Mouse (Mus musculus) hindbrain, postnatal 0 days (tissue): ENCODE data around the gene Rcan1. TPM values are rescaled to one million over a fixed set of nuclear protein-coding genes. Genes with fewer than 3 reads are reported as not detected.

Source experiments
- ATAC-seq: fragments of 200-750 bp; cut with Nextera tagmentation; 2 replicates; pipeline ENCODE4 v1.8.0; 2017; ENCODE audit warnings: mild to moderate bottlenecking, moderate TSS enrichment, moderate library complexity
- DNase-seq: peaks from one replicate; pipeline ENCODE4 v3.0.0-alpha.2; 2015; ENCODE audit warnings: low spot score
- H3K27ac ChIP-seq: fragments of 300-500 bp; sonication (generic); 2 replicates; pipeline ENCODE4 v1.5.1; 2014; ENCODE audit warnings: mild to moderate bottlenecking
- H3K27me3 ChIP-seq: fragments of 300-500 bp; sonication (generic); 2 replicates; pipeline ENCODE4 v1.6.1; 2014; ENCODE audit warnings: low read length, mixed read lengths; ENCODE audit not compliant: insufficient read depth
- H3K36me3 ChIP-seq: fragments of 300-500 bp; sonication (generic); 2 replicates; pipeline ENCODE4 v1.6.1; 2014; ENCODE audit warnings: low read length, mixed read lengths; ENCODE audit not compliant: insufficient read depth
- H3K4me1 ChIP-seq: fragments of 300-500 bp; sonication (generic); 2 replicates; pipeline ENCODE4 v1.6.1; 2014; ENCODE audit warnings: antibody characterized with exemption, low read length, mixed read lengths; ENCODE audit not compliant: insufficient read depth
- H3K4me2 ChIP-seq: fragments of 300-500 bp; sonication (generic); 2 replicates; pipeline ENCODE4 v1.6.1; 2014; ENCODE audit warnings: low read depth, mild to moderate bottlenecking, low read length, moderate library complexity, mixed read lengths
- H3K4me3 ChIP-seq: fragments of 300-500 bp; sonication (generic); 2 replicates; pipeline ENCODE4 v1.5.1; 2014; ENCODE audit warnings: low read length
- H3K9ac ChIP-seq: fragments of 300-500 bp; sonication (generic); replicated peaks from 2 replicates; pipeline ENCODE4 v1.6.1; 2014; ENCODE audit warnings: mild to moderate bottlenecking, low read length, moderate library complexity, mixed read lengths
- H3K9me3 ChIP-seq: fragments of 300-500 bp; sonication (generic); 2 replicates; pipeline ENCODE4 v1.6.1; 2016; ENCODE audit warnings: low read length, mixed read lengths
- CTCF ChIP-seq: IDR thresholded peaks from 2 replicates; pipeline ENCODE4 v1.5.1; 2016; ENCODE audit warnings: antibody characterized with exemption, control low read depth, low read depth
- WGBS: fragments of 180-500 bp; shearing (Covaris S2); extraction: QIAGEN DNeasy Blood & Tissue Kit; methylation state at CpG from one replicate; pipeline ENCODE4 v1.1.7; 2014; 5-methylcytosine and 5-hydroxymethylcytosine counted together
- polyA plus RNA-seq: library from polyadenylated mRNA; unstranded; fragments of >200 nt; fragmentation: Nextera tagmentation; extraction: Ambion mirVana; gene quantifications from 2 replicates; pipeline ENCODE4 v1.2.1, GENCODE M21; 2015
- total RNA-seq: library from RNA; depleted of rRNA; stranded (reverse); fragments of >200 nt; gene quantifications from 2 replicates; pipeline ENCODE4 v1.2.3, GENCODE M21; 2014

The Rcan1 gene
- total and polyA plus RNA-seq, 2 experiments from 2014 or later = 67.4 to 87.1 TPM

DNA sequence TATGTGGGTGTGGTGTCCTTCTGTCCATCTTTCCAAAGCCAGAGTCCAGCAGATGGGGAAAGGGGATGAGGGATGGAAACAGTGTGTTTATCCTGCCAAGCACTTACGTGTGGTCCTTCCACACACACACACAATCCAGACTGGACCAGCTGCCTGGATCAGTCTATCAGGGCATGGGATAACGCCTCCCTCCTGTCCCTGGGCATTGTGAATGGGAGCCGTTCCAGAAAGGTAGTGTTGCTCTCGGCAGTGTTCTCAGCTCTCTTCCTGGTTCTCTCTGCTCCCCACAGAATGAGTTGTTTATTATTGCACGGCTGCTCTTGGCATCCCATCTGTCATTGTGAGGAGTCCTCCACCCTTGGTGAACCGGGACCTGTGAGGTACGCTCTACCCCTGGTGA lies 110.0 kb downstream of the Rcan1 start:
- WGBS = 51% methylated on average over 7 of the region's 7 CpGs
- Histone ChIP-seq H3K27ac (no peak overlapping the region), H3K36me3 (no peaks in the 10 kb centered on the region), H3K9me3 (no peaks in the 10 kb centered on the region), H3K4me1 (no peaks in the 10 kb centered on the region), H3K4me2 (no peak overlapping the region), H3K4me3 (no peak overlapping the region), H3K9ac (no peak overlapping the region), H3K27me3 (no peaks in the 10 kb centered on the region)
- DNase-seq (peak; percentile 21), ATAC-seq (0 out of 2 replicates have a peak, but pooled peaks have one; percentile 38)
- TF ChIP-seq CTCF = no peak

DNA sequence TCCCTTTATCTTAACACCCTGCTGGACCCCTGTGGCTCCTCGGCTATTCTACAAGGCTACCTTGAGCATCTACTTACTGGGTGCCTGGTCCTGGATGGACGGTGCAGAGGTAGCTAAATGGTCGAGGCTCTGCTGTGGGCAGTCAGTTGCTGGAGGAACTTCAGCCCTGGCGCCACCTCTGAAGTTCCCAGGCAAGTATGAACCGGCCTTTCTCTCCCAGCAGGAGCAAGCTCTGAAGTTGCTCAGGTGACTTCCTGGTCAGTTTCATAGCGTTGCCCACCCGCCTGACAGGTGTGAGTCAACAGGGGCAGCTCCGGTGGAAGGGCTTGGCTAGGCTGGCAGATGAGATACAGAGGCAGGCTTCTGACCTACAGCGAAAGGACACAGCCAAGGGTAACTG lies 111.4 kb downstream of the Rcan1 start, which contains the start of gene Kcne1:
Kcne1 (minus strand) TSS at position 240 of the 400 bp plus-strand sequence.
- no peaks in the 10 kb centered on the region for H3K36me3 ChIP-seq
- no peak within 1 kb of the TSS for H3K9ac ChIP-seq
- WGBS = 69% methylated on average over 9 of the region's 9 CpGs
- no peak for TF ChIP-seq CTCF
- no peak within 1 kb of the TSS for H3K4me3 ChIP-seq
- no peak within 1 kb of the TSS for H3K27ac ChIP-seq
- ATAC-seq (no peak), DNase-seq (no peak)
- no peak within 1 kb of the TSS for H3K4me2 ChIP-seq
- no peaks in the 10 kb centered on the region for H3K9me3 ChIP-seq
- no peaks in the 10 kb centered on the region for H3K4me1 ChIP-seq
- no peaks in the 10 kb centered on the region for H3K27me3 ChIP-seq

DNA sequence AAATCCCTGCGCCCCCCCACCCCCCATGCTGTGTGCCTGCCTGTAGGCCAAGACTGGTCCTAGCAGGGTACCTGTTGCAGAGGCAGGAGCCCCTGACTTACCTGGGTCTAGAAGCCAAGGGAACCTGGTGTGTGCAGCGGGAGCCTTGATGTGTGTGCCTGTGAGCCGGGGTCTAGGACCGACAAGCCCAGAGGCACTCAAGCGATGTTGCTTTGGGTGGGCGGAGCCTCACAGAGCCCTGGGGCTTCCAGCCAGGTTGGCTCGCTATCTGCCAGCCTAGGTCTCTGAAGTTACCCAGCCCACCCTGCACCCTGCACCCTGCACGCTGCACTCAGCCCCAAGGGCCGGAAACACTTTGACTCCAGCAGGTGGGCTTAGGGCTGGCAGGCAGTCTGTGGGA lies 111.9 kb downstream of the Rcan1 start:
- Histone ChIP-seq H3K27ac (no peak overlapping the region), H3K9ac (no peak overlapping the region), H3K36me3 (no peaks in the 10 kb centered on the region), H3K4me2 (no peak overlapping the region), H3K27me3 (no peaks in the 10 kb centered on the region), H3K9me3 (no peaks in the 10 kb centered on the region), H3K4me1 (no peaks in the 10 kb centered on the region), H3K4me3 (no peak overlapping the region)
- DNase-seq (no peak), ATAC-seq (peak; percentile 33; the same call in 1 of the 2 replicates)
- TF ChIP-seq CTCF = no peak
- 27% methylated on average over 9 of the region's 9 CpGs for WGBS

GRCm38 (mm10) chr16:92357566-92357965 lies 113.1 kb downstream of the Rcan1 start:
- H3K36me3 ChIP-seq = no peaks in the 10 kb centered on the region
- TF ChIP-seq CTCF = no peak
- no peaks in the 10 kb centered on the region for H3K4me1 ChIP-seq
- no peaks in the 10 kb centered on the region for H3K27me3 ChIP-seq
- DNase-seq (peak; percentile 41), ATAC-seq (no peak)
- H3K9ac ChIP-seq = no peak overlapping the region
- WGBS = 21% methylated on average over 10 of the region's 10 CpGs
- no peak overlapping the region for H3K27ac ChIP-seq
- no peak overlapping the region for H3K4me3 ChIP-seq
- H3K9me3 ChIP-seq = no peaks in the 10 kb centered on the region
- no peak overlapping the region for H3K4me2 ChIP-seq

DNA sequence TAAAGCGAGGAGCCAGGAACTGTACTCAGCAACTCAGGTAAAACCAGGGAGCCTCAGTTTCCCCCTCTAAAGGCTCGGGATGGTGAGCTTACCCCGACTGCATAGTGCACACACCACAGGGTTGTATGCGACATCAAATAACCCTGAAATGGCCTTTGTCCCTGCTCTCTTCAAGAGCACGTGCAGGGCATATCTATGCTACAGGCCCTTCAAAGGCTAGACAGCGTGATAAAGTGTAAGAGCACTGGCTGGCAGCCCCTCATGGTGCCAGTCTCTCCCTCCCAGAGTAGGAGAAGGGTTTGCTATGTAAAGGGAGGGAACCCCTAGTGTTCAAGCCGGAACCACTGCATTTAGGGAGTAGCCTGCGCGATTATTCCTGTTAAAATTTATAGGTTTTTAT lies 113.6 kb downstream of the Rcan1 start:
- 56% methylated on average over 9 of the region's 9 CpGs for WGBS
- Histone ChIP-seq H3K4me2 (no peak overlapping the region), H3K27me3 (no peaks in the 10 kb centered on the region), H3K4me1 (no peaks in the 10 kb centered on the region), H3K9me3 (no peaks in the 10 kb centered on the region), H3K4me3 (no peak overlapping the region), H3K36me3 (no peaks in the 10 kb centered on the region), H3K27ac (no peak overlapping the region), H3K9ac (no peak overlapping the region)
- DNase-seq (no peak), ATAC-seq (no peak)
- 0 out of 2 replicates have a peak, but pooled peaks have one; percentile 5 for TF ChIP-seq CTCF

DNA sequence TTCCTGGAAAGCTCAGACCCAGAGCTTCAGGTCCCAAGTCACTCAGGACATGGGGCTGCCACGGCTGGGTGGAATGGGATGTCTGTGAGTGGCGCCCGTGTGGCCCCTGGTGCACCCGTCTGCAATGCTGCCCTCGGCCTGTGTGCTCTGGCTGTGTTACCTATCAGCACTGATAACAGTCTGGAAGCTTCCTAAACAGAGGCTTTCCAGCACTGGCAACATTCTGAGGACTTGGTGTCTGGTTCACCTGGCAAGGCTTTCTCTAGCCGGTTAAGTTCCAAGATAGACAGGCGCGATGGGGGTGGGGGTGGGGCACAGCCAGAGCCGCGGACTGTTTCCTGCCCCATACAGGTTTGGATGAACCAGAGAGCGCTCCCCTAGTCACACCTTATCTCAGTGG lies 114.7 kb downstream of the Rcan1 start:
- no peak overlapping the region for H3K4me2 ChIP-seq
- no peak overlapping the region for H3K4me3 ChIP-seq
- no peak overlapping the region for H3K27ac ChIP-seq
- no peak for TF ChIP-seq CTCF
- ATAC-seq (no peak), DNase-seq (no peak)
- no peaks in the 10 kb centered on the region for H3K27me3 ChIP-seq
- WGBS = 77% methylated on average over 11 of the region's 11 CpGs
- H3K9ac ChIP-seq = no peak overlapping the region
- H3K4me1 ChIP-seq = no peaks in the 10 kb centered on the region
- no peaks in the 10 kb centered on the region for H3K9me3 ChIP-seq
- H3K36me3 ChIP-seq = no peaks in the 10 kb centered on the region

GRCm38 (mm10) chr16:92355366-92355765 lies 115.3 kb downstream of the Rcan1 start:
- ATAC-seq (no peak), DNase-seq (no peak)
- Histone ChIP-seq H3K27me3 (no peaks in the 10 kb centered on the region), H3K9ac (no peak overlapping the region), H3K4me2 (no peak overlapping the region), H3K4me3 (no peak overlapping the region), H3K4me1 (no peaks in the 10 kb centered on the region), H3K36me3 (no peaks in the 10 kb centered on the region), H3K9me3 (no peaks in the 10 kb centered on the region), H3K27ac (no peak overlapping the region)
- WGBS = 82% methylated on average over 5 of the region's 5 CpGs
- TF ChIP-seq CTCF = no peak
